Mouse (Mus musculus) layer of hippocampus, adult 11-12 months (tissue): Measurements from ENCODE around the gene Fam53b.
"Not testable (repeated sequence)": the region's sequence is repeated elsewhere in the genome, so short reads cannot be mapped to it uniquely, and the experiment has no call there.

Source experiments
- DNase-seq: peaks from one replicate; pipeline ENCODE4 v3.0.0; 2022; ENCODE audit warnings: low spot score

Fam53b gene

GRCm38 (mm10) chr7:132679117-132679516, 134.6 kb downstream of the Fam53b start:
- DNase-seq, result no peak

GRCm38 (mm10) chr7:132675922-132676321, 137.8 kb downstream of the Fam53b start:
- DNase-seq, result no peak

GRCm38 (mm10) chr7:132673931-132674755, 139.5 kb downstream of the Fam53b start:
- DNase-seq, result no peak

GRCm38 (mm10) chr7:132672481-132672959, 141.2 kb downstream of the Fam53b start:
- peak; percentile 58 for DNase-seq

GRCm38 (mm10) chr7:132670863-132671165, 142.9 kb downstream of the Fam53b start:
- no peak for DNase-seq

GRCm38 (mm10) chr7:132669999-132670862, 143.5 kb downstream of the Fam53b start:
- no peak for DNase-seq

GRCm38 (mm10) chr7:132668604-132669003, 145.1 kb downstream of the Fam53b start:
- no peak for DNase-seq

GRCm38 (mm10) chr7:132666516-132666915, 147.2 kb downstream of the Fam53b start:
- no peak for DNase-seq

GRCm38 (mm10) chr7:132665664-132666382, 147.9 kb downstream of the Fam53b start:
- no peak for DNase-seq

GRCm38 (mm10) chr7:132664815-132665214, 148.9 kb downstream of the Fam53b start:
- no peak for DNase-seq

GRCm38 (mm10) chr7:132662831-132663230, 150.9 kb downstream of the Fam53b start:
- not testable (repeated sequence) for DNase-seq
